Mouse (Mus musculus): ENCODE measurements at regions not wholly inside any gene's neighbourhood (a gene's known extent, or its start where the extent isn't known, plus 50 kb on each side); places are given as distances from the start of the nearest gene placed in this dataset.

DNA sequence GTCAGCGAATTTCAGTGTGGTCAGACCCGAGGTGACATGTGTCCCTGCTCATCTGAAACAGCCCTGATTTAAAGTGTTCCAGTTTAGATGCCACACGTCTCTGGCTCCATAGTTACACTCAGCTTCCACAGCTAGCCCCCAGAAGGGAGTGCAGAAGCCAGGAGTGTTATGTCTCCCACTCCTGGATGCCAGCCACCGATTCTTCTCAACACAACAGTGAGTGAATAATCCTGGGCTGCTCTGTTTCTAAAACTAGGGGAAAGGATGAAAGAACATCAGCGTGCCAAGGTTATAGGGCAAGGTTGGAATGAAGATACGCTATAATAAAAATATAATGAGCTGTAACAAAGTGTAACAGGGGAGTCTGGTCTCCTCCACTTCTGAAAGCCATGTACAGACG, 51.5 kb upstream of the Stmnd1 start:
- no peak for DNase-seq

DNA sequence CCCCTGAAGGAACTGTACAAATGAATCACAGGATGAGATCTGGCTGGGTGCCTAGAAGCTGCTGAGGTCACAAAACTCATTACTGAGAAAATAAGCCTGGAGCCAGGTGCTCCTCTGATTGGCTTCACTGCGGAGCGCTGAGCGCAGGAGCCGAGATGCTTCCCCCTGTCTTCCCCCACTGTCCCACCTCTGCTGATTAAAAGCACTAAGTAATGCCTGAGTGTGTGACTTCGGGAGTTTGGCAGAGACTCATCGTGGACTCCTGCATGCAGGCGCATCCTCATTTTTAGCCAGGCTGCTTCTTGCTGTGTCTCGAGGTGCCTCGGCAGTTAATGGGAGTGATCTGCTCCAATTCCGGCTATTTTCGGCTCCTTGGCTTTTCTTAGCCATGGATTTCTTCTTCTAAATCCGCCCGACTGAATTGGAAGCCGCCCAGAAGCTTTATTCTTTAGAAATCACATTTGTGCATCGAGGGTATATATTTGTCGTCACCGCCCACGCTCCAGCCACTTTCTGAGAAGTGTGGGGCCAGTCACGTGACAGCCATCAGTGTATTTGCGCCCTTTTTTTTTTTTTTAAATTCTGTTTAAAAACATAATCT, 55.3 kb upstream of the Stmnd1 start:
- peak; percentile 56 for DNase-seq

DNA sequence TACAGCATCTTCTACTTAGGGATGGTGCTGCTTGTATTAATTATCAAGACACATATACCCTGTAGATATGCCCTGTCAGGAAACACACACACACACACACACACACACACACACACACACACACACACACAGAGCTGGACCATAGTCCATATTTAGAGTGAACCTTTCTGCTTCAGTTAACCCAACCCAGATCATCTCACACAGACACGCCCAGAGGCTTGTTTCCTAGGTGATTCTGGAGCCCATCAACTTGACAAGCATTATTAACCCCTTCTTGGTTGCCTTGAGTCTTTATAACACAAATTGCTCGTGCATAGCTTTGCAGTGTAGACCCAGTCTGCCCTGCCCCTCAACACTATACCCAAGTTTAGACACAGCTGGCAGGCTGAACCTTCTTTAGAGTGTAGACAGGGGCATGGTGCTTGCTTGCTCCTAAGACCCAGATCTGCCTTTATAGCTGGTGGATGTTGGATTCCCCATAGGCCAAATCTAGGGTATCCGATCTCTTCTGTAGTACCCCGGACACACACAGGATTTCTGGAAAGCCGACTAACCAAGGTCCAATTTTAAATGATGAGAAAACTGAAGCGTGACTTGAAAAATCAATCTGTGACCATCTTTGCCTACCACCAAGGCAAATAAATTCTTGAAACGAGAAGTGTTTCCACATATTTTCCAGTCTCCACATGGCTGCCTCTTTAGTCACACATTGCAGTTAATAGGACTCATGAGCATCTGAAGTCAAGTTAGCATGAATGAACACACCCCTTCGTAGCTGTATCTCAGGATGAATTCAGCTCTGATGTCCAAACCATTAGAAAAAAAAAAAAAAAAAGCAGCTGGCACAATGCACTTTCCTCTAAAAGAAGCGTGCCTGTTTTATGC, 56.3 kb upstream of the Stmnd1 start:
- DNase-seq = no peak

DNA sequence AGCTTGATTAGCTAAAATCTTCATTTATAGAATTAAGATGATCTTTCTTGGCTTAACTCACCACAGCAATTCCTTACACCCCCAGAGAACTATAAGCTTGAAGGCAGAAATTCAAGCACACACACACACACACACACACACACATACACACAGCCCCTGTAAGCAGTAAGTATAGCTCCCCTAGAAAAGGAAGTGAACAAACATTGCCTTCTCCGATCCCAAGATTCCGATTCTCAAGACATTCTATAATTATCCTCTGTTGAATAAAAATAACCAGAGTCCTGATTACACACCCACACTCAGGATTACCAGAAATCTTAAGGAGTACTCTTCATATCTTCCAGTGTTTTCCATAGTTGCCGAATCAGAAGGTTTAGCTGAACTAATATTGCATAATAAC, 70.0 kb upstream of the Stmnd1 start:
- no peak for DNase-seq

DNA sequence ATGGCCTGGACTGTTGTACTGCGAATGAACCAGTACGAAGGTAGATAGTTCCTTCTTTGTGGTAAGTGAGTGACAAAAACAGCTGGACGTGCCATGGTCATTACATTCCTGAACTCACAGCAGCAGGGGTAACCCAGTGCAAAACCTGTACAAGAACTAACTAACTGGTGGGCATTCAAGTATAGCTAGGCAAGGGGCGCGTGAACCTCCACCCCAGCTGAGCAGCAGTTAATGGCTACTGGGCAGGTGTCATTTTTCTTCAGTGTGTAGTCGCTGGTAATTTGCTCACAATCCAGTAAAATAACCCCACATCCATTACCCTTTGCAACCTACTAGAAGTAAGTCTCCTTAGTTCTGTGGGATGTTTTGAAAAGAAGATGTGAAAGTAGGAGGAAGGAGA, 70.9 kb upstream of the Stmnd1 start:
- DNase-seq = no peak

DNA sequence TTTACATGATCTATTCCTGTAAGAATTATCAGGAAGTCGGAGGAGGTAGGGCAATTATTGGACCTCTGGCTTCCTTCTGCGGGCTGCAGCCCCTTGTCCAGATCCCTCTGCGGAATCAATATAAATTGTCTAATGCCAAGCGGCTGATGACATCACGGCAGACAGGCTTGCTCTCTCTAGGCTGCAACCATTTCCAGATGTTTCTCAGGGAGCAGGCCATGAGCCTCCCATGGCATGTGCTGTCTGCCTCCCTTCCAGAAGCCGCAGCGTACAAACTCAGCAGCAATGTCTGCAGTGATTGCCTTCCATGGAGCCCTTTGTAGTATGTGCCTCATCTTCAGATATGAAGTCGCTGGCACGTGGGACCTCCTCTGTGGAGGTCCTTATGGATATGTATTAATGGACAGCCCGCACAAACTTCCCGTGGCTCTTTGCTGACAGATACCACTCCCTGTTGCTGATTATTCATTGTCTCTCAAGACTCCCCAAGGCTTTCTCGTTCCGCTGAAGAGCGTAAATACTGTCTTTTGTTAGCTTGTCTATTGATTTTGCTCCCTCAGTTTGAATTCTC, 72.4 kb upstream of the Stmnd1 start:
- no peak for DNase-seq

DNA sequence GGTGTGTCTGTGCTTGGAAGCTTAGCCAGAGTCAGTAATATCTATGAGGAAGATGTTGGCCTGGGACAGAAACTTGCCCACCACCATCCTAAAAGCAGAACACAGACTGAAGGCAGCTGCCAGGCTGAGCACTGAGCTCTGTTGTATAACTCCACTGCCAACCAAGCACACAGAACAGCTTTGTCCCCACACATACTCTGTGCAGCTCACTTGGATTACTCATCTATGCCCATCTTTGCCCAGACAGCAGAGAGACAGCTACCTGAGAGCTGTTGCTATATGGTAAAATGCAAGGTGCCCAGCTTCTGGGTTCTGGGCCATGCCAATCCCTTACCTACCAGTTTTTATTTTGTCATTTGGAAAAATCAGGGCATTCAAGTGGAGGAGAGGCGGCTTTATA, 80.4 kb upstream of the Stmnd1 start:
- DNase-seq = no peak

DNA sequence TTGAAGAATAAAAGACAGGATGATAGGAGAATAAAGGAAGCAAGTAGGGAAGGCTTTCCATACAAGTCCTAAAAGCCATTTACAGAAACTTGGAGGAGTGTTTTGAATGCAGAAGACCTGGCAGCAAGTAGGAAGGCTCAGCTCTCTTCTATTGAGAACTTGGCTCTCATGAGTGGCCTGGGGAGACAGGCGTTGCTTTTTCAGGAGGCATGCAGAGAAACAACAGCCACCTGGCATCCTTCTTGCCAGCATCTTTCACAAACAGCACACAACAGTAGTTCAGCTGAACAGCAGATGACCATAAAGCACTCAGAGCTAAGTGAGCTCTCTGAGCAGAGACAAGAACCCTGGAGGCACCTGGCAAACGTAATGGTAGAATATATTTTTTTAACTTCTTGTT, 83.8 kb upstream of the Stmnd1 start:
- DNase-seq = no peak

DNA sequence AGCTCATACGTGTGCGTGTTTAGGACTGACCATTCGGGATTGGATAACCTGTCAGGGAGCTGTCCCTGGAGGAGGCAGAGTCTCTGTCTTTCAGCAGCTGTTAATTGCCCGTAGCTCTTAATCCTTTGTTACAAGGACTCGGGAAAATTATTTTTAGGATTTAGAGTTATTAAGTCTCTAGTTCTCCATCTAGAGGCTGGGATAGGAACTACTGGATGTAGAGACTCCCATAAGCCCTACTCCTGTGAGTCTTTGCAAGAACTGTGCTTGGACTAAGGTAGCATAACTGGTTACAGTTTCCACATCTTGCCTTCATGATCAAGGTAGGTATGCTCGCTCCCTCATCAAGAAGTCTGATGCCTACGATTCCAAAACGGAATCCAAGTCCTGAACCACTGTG, 90.7 kb upstream of the Stmnd1 start:
- no peak for DNase-seq

DNA sequence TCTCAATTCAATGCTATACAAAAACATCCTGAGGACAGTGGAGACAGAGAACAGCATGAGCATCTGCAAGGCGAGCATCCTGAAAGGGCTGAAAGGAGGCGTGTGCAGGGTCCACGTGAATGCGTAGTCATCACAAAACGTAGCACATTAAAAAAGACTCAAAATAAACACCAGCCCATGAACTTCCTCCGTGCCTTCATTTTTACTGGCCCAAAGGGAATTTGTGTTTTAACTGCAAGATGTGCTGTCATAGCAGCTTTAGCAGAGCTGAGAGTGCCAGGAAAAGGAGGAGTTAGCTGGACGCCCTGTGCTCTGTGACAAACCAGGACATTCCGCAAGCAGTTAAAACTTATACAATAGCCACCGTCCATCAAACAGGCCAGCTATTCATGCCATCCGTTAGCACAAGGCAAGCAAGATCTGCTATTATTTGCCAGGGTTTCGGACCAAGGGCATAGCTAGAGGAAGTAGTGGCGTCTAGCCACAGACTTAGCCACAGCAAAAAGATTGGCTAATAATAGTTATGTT, 92.9 kb upstream of the Stmnd1 start:
- peak; percentile 26 for DNase-seq

DNA sequence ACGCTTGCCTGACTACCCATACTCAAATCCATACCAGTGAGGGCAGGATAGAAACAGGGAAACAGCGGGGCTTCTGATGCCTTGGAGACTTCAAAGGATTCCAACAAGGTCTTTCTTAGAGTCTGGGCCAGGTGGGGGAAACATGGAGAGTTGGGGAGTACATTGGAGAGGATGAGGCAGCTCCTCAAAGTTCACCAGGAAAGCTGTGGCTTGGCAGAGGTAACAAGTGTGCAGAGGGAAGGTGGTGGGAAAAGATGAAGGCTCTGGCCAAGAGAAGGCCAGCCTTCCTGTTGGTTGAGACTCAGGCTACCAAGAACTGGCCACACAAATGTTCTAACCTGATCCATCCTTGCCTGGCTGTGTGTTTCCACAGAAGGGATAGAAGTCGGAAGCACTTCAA, 93.6 kb upstream of the Stmnd1 start:
- DNase-seq = no peak

DNA sequence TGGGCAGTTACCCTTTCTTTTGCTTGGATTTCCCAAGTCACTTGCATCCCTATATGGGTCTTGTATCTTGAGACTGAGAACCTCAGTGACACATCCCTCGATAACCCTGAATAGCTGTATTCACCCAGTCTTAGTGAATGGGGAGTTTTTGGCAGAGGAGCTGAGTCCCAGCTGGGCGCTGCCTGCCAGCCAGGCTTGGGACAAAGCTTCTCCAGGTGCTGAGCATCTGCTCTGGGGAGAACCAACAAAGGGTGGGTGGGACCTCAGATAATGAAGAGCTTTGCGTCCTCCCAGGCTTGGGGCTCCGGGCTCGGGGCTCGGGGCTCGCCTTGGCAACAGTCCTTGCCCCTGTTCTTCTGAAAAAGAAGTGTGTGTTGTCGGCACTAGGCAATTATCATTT, 100.4 kb upstream of the Stmnd1 start:
- no peak for DNase-seq

DNA sequence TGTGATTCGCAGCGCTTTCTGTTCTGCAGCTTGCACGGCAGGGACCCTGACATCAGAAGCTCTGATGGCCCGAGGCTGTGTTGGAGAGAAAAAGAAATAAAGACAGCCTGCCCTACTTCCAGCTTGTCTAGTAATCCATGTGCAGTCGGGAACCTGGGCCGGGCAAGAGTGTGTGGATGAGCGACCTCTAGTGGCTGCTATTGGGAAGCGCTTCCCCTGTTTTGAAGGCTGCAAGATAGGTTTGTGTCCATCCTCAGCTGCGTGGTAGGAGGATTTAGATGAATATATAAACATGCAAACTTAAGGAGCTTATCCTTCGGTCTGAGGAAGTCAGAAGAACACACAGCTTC, 111.5 kb upstream of the Stmnd1 start:
- peak; percentile 76 for DNase-seq

DNA sequence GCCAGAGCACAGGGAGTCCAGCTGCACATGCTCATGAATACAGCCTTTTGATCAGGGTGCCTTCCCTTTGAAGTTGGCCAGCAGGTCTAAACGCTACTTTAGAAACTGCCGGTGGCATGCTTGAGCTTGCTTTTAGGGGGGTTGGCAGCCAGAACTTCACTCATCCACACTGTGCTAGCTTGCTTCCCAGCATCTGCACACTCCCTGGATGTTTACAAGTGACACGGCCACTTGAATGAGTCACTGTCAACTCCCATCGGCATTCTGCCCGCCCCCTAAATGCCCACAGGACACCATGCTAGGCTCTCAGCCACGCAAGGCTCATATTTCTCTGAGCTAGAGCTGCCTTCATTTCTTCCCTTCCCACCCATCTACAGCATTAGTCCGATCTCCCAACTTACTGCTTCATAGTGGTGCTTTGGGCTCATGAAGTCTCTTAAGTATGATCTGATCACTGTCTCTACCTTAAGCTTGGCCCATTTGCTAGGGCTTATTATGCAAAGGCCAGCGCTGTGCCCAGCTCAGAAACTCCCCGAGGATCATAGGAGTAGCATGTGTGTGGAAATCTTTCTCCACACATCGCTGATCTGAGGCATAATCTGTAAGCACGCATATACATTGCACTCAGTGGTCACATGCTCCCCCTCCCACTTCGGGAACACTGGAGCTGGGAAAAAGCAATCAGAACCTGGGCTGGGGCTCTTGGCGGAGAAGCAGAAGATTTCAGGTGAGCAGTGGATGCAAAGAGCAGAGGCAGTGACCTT, 112.1 kb upstream of the Stmnd1 start:
- no peak for DNase-seq

DNA sequence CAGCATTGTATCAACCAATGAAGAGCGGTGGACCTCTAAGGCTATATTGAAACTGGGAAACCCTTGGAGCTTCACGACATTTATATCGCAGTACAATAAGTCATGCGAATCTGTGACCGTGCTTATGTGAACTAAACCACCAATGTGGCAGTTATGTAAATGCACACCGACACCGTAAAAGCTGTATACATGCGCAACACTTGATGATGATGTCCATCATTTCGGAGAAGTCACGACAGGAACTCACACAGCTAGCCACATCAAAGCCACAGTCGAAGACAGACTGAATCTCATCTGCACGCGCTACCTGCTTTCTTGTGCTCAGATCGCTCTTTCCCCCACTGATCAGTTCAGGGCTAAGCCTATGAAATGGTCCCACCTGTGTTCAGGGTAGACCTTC, 114.2 kb upstream of the Stmnd1 start:
- no peak for DNase-seq

DNA sequence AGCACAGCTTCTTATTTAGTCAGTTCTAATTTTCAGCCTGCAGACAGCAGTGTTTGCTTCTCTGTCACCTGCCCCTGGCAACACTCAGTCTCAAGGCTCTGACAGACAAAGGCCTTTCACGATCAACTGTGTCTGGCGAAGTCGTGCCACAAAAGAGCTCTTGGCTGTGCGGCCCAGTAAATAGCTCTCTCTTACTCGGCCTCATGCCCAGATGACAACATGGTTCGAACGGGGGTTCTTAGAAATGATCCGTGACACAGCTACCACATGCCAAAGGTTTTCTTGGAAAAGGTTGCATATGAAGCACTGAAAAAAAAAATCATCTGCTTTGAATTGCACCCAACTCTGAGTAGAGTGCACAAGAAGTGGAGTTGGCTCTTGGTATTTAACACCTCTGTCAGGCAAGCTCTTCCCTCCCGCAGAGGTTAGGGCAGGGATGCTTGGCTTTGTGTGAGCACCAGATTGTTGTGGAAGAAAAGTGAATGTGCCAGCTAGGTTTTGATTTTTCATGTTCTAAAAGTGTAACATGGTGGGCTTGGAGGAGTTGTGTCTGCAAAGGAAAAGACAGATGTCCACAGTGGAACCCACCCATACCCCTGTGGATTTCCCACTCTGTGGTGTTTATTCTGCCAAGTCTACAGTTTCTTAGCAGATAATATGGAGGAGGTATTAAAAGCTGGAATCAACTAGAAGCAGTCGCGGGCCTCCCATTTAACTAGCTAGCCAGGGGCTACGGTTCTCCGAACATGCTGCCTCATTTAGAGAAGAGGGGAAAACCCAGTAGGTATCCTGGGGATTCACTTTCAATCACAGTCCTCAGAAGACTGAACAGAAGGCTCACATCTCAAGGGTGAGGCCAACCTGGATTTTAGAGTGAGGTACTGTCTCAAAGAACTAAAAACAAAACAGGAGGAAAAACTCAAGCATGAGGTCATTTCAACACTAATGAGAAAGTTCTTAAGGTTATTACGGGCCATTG, 120.0 kb upstream of the Stmnd1 start:
- DNase-seq = no peak

DNA sequence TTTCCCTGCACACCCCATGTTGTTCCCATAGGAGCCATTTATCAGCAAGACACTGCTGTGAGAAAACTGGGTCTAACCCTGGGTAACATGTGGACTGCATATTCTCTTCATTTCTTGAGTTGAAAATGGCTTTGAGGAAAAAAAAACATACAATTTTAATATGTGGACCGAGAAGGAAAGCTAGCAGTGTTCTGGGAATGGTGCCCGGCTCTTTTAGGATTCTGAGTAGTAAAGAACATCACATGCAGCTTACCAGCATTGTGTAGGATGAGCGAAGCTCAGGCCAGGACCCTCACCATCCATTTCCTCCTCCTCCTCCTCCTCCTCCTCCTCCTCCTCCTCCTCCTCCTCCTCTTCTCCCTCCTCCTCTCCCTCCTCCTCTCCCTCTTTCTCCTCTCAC, 133.5 kb upstream of the Stmnd1 start:
- no peak for DNase-seq

DNA sequence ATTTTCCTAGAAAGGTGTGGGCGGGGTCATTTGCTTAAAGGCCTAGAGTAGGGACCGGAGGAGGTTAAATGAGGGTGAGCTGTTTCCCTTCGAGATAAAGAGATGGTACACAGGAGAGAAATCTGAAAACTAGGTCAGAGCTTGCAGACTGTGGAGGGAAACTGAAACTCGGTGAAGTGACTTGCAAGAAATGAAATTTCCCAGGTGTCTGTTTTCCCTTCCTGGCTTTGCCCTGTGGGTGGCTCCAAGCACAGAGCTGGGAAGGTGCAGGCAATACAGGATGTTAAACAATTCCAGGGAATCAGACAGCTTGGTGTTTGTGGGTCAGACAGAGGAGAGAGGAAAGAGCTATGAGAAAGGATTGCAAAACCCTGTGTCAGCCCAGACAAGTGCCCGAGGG, 134.3 kb upstream of the Stmnd1 start:
- DNase-seq = no peak

DNA sequence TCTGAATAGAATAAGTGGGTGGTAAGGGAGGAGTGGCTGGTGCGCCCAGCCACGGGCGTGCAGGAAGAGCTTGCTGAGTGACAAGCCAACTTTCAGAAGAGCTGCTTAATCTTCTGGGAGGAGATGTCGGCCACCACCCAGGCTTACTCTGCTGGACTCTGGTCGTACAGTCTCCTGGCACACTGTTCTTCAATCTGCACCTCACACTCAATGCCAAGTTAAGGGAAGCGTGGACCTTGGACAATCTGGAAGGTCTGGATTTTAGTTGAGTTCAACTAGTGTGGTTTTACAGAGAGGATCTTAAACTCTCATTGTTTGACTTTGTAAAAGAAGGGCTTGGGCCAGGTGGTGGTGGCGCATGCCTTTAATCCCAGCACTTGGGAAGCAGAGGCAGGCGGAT, 138.1 kb upstream of the Stmnd1 start:
- peak; percentile 26 for DNase-seq

DNA sequence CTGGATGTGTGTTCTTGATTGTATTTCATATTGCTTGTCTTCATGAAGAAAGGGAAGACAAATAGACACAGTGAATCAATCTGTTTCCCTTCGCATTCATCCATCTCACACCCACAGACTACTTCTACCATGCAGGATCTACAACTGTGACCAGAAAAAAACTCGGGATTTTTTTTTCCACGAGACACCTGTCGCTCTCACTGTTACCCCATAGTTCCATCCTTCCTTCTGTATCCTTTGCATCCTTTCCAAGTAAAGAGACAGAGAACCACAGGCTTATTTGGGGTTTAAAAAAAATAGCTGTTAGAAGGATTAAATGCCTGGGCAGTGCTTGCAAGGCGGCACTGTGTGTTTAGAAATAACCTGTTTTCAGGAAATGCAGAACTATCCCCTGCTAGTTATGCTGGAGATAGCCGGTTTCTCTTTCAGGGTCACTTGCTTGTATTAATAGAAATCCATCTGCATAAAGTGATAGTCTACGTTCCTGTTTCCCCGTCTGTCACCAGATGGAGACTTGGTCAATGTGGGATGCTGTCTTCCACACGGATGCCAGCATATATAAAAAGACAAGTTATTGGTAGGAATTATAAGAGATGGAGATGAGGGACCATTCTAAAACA, 144.2 kb upstream of the Stmnd1 start:
- DNase-seq = no peak

DNA sequence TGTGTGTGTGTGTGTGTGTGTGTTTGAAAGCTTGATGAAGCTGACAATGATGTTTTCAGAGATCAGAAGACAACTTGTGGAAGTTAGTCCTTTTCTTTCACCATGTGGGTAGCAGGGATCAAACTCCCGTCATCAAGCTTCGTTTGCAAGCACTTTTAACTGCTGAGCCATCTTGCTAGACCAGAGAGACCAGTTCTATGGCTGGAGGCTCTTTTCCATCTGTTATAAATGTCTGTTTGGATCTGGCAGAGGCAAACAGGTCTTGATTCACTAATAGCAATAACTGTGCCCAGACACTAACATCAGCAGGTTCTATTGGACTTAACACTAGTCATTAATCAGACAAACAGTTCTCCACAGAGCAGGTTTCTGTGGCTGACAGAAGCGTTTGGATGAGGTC, 150.1 kb upstream of the Stmnd1 start:
- DNase-seq = no peak

DNA sequence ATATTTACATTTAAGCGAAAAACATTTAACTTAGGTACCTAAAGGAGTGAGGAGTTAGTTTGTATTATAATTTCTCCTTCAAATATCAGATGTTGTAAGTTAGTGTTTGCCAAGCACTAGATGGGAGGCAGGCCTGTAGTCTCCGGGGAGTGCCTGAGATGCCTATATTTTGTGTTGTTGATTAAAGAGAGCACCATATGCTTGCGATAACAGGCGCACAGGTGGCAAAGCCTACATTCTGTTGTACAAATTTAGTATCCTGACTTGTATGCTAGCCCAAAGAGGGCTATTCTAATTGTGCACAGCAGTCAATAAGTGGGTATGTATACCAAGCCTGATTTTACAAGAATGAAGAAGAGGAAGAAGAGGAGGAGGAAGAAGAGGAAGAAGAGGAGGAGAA, 151.8 kb upstream of the Atxn1 start:
- no peak for DNase-seq
